Mouse (Mus musculus): ENCODE results near the gene Ngp. TPM values are rescaled to one million over a fixed set of nuclear protein-coding genes. Genes with fewer than 3 reads are reported as not detected.

Ngp gene
- polyA plus RNA-seq, 1 experiment from 2014 or later = 0.48 TPM

DNA sequence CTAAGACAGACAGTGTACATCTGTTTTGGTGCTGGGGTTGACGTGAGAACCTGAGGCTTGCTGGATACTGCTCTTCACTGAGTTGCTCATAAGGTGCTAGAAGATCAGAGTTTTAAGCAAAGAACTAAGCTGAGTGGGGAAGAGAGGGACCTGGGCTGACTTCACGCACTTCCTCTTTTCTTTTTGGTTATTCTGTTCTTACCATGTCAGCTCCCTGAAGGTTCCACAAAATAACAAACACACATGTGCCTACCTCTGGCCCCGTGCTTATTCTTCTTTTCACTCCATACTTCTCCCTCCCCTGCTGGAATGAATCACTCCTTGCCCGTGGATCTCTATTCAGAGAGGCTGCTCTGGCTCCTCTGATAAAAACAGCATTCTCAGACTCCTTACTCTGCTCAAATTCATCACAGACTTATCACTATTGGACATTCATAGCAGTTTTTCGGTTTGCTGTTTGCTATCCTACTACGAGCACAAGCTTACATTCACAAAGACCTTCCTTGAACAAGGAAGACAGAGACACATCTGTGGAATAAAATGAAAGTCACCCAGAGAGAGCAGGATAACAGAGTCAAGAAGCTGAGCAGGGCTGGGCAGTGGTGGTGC lies 44.5 kb downstream of the Ngp start:
- no peak overlapping the region for H3K27ac ChIP-seq (replicated peaks; ENCODE audit: low read depth, low read length)
- 92% methylated on average over 6 of the region's 6 CpGs for WGBS
- ATAC-seq (ENCODE audit: insufficient number of reproducible peaks, low FRiP score, low TSS enrichment, low read depth) = no peak
- no peaks in the 10 kb centered on the region for H3K27me3 ChIP-seq (ENCODE audit: control insufficient read depth, insufficient read depth, low read length)
- no peaks in the 10 kb centered on the region for H3K36me3 ChIP-seq (ENCODE audit: control insufficient read depth, insufficient read depth, low read length)
- no peaks in the 10 kb centered on the region for H3K4me1 ChIP-seq (ENCODE audit: control insufficient read depth, insufficient read depth, low read length)
- DNase-seq (ENCODE audit: low spot score) = no peak
- no peak overlapping the region for H3K4me2 ChIP-seq (ENCODE audit: low read depth, severe bottlenecking)
- no peak overlapping the region for H3K4me3 ChIP-seq (ENCODE audit: low read depth, low read length)
- no peak overlapping the region for H3K9ac ChIP-seq (ENCODE audit: low read length)
- no peaks in the 10 kb centered on the region for H3K9me3 ChIP-seq (ENCODE audit: control insufficient read depth, low read length)

- DNase-seq (ENCODE audit: low spot score) (no peak), ATAC-seq (ENCODE audit: insufficient number of reproducible peaks, low FRiP score, low TSS enrichment, low read depth) (no peak)
- Histone ChIP-seq H3K27ac (replicated peaks; ENCODE audit: low read depth, low read length) (no peak overlapping the region), H3K27me3 (ENCODE audit: control insufficient read depth, insufficient read depth, low read length) (no peaks in the 10 kb centered on the region), H3K9ac (ENCODE audit: low read length) (no peak overlapping the region), H3K4me2 (ENCODE audit: low read depth, severe bottlenecking) (no peak overlapping the region), H3K4me3 (ENCODE audit: low read depth, low read length) (no peak overlapping the region), H3K9me3 (ENCODE audit: control insufficient read depth, low read length) (no peaks in the 10 kb centered on the region), H3K4me1 (ENCODE audit: control insufficient read depth, insufficient read depth, low read length) (no peaks in the 10 kb centered on the region), H3K36me3 (ENCODE audit: control insufficient read depth, insufficient read depth, low read length) (no peaks in the 10 kb centered on the region)
- WGBS = 96% methylated on average over 6 of the region's 6 CpGs
Observed at GRCm38 (mm10) chr9:110465336-110465735, 45.8 kb downstream of the Ngp start.

GRCm38 (mm10) chr9:110466179-110466578 lies 46.6 kb downstream of the Ngp start:
- DNase-seq (ENCODE audit: low spot score) (no peak), ATAC-seq (ENCODE audit: insufficient number of reproducible peaks, low FRiP score, low TSS enrichment, low read depth) (no peak)
- no peaks in the 10 kb centered on the region for H3K36me3 ChIP-seq (ENCODE audit: control insufficient read depth, insufficient read depth, low read length)
- WGBS = 86% methylated on average over 3 of the region's 3 CpGs
- no peaks in the 10 kb centered on the region for H3K4me1 ChIP-seq (ENCODE audit: control insufficient read depth, insufficient read depth, low read length)
- H3K9ac ChIP-seq (ENCODE audit: low read length) = no peak overlapping the region
- no peaks in the 10 kb centered on the region for H3K9me3 ChIP-seq (ENCODE audit: control insufficient read depth, low read length)
- H3K4me2 ChIP-seq (ENCODE audit: low read depth, severe bottlenecking) = no peak overlapping the region
- no peaks in the 10 kb centered on the region for H3K27me3 ChIP-seq (ENCODE audit: control insufficient read depth, insufficient read depth, low read length)
- H3K27ac ChIP-seq (replicated peaks; ENCODE audit: low read depth, low read length) = no peak overlapping the region
- H3K4me3 ChIP-seq (ENCODE audit: low read depth, low read length) = no peak overlapping the region

Other genes with a start within 250 kb of the Ngp start
- gene Cspg5, start 176.0 kb upstream of the Ngp start, polyA plus RNA-seq (2014; fragmentation: Nextera tagmentation; extraction: Ambion mirVana) = 0.32 and 0.35 TPM in 2 replicates
- gene Elp6, start 114.6 kb upstream of the Ngp start, polyA plus RNA-seq (2014; fragmentation: Nextera tagmentation; extraction: Ambion mirVana) = 41.5 and 44.7 TPM in 2 replicates
- 22.1 and 23.9 TPM in 2 replicates for gene Scap, start 86.5 kb upstream of the Ngp start, polyA plus RNA-seq (2014; fragmentation: Nextera tagmentation; extraction: Ambion mirVana)
- gene Ptpn23, start 11.5 kb upstream of the Ngp start, polyA plus RNA-seq (2014; fragmentation: Nextera tagmentation; extraction: Ambion mirVana) = 16.6 and 18.6 TPM in 2 replicates
- 9.2 and 9.4 TPM in 2 replicates for gene Klhl18, start 56.9 kb downstream of the Ngp start, polyA plus RNA-seq (2014; fragmentation: Nextera tagmentation; extraction: Ambion mirVana)
- gene Kif9, start 57.2 kb downstream of the Ngp start, polyA plus RNA-seq (2014; fragmentation: Nextera tagmentation; extraction: Ambion mirVana) = 0.35 and 0.57 TPM in 2 replicates
- 55.6 and 56.3 TPM in 2 replicates for gene Setd2, start 112.8 kb downstream of the Ngp start, polyA plus RNA-seq (2014; fragmentation: Nextera tagmentation; extraction: Ambion mirVana)
- 28.3 and 36.5 TPM in 2 replicates for gene Nradd, start 204.7 kb downstream of the Ngp start, polyA plus RNA-seq (2014; fragmentation: Nextera tagmentation; extraction: Ambion mirVana)
- gene Nbeal2, start 234.4 kb downstream of the Ngp start, polyA plus RNA-seq (2014; fragmentation: Nextera tagmentation; extraction: Ambion mirVana) = 0.35 and 0.53 TPM in 2 replicates
- 147 and 150 TPM in 2 replicates for gene Ccdc12, start 236.8 kb downstream of the Ngp start, polyA plus RNA-seq (2014; fragmentation: Nextera tagmentation; extraction: Ambion mirVana)

Data from limb, embryonic 11.5 days (tissue).